Mouse (Mus musculus) hindbrain, embryonic 11.5 days (tissue): ENCODE results near the gene AC170998.1. TPM values are rescaled to one million over a fixed set of nuclear protein-coding genes. Genes with fewer than 3 reads are reported as not detected.

Experiments used
- polyA plus RNA-seq: library from polyadenylated mRNA; unstranded; fragments of >200 nt; fragmentation: Nextera tagmentation; extraction: Ambion mirVana; gene quantifications from 2 replicates; pipeline ENCODE4 v1.2.1, GENCODE M21; 2014

Gene AC170998.1
- polyA plus RNA-seq, 1 experiment from 2014 or later: 1.5 TPM

Other genes with a start within 250 kb of the AC170998.1 start
- 11.9 and 12.1 TPM in 2 replicates for gene Fkbp5, start 208.6 kb upstream of the AC170998.1 start, polyA plus RNA-seq
- not detected in 2 replicates for gene Armc12, start 195.3 kb upstream of the AC170998.1 start, polyA plus RNA-seq
- not detected in 2 replicates for gene Clpsl2, start 176.7 kb upstream of the AC170998.1 start, polyA plus RNA-seq
- gene Clps, start 165.3 kb upstream of the AC170998.1 start, polyA plus RNA-seq: not detected in 2 replicates
- gene Lhfpl5, start 150.4 kb upstream of the AC170998.1 start, polyA plus RNA-seq: 2.0 and 2.2 TPM in 2 replicates
- 133 and 164 TPM in 2 replicates for gene Srpk1, start 103.4 kb upstream of the AC170998.1 start, polyA plus RNA-seq
- gene Slc26a8, start 35.9 kb upstream of the AC170998.1 start, polyA plus RNA-seq: 0.38 and 0.52 TPM in 2 replicates
- gene Mapk14, start 34.8 kb upstream of the AC170998.1 start, polyA plus RNA-seq: 38.1 and 44.2 TPM in 2 replicates
- gene Mapk13, start 43.2 kb downstream of the AC170998.1 start, polyA plus RNA-seq: 3.3 TPM in 2 replicates
- gene Brpf3, start 75.0 kb downstream of the AC170998.1 start, polyA plus RNA-seq: 7.1 and 9.8 TPM in 2 replicates
- gene Pnpla1, start 132.3 kb downstream of the AC170998.1 start, polyA plus RNA-seq: not detected in 2 replicates
- gene 4930539E08Rik, start 189.2 kb downstream of the AC170998.1 start, polyA plus RNA-seq: 0.03 TPM in 1 of 2 replicates, not detected in the other
- 0.34 TPM in 1 of 2 replicates, not detected in the other for gene Pxt1, start 217.8 kb downstream of the AC170998.1 start, polyA plus RNA-seq
- 81.7 and 94.8 TPM in 2 replicates for gene Kctd20, start 225.9 kb downstream of the AC170998.1 start, polyA plus RNA-seq